Mouse (Mus musculus): ENCODE measurements around the gene Il27ra. TPM values are rescaled to one million over a fixed set of nuclear protein-coding genes. Genes with fewer than 3 reads are reported as not detected.

Il27ra gene
- polyA plus RNA-seq, 1 experiment from 2014 or later = 4.6 TPM

- ATAC-seq (ENCODE audit: extremely low read depth, insufficient number of reproducible peaks, low FRiP score, low TSS enrichment) = no peak
- peak overlapping the region; percentile 53 for H3K4me3 ChIP-seq
- WGBS = 37% methylated on average over 12 of the region's 12 CpGs
- peaks cover 4% of the 10 kb centered on the region; the same call in 1 of the 2 replicates for H3K9me3 ChIP-seq
- peaks cover 20% of the 10 kb centered on the region; the same call in 1 of the 2 replicates for H3K4me1 ChIP-seq
- peak overlapping the region; percentile 77 for H3K9ac ChIP-seq
- no peaks in the 10 kb centered on the region for H3K36me3 ChIP-seq
- peaks cover 58% of the 10 kb centered on the region for H3K27me3 ChIP-seq (replicated peaks)
- no peak overlapping the region for H3K27ac ChIP-seq (replicated peaks)
- peak overlapping the region; percentile 78 for H3K4me2 ChIP-seq
Observed at GRCm38 (mm10) chr8:84042948-84043342, 556 bp upstream of the Il27ra start.

GRCm38 (mm10) chr8:84039050-84039449 lies 3.3 kb downstream of the Il27ra start:
- H3K9ac ChIP-seq = no peak overlapping the region
- peaks cover 15% of the 10 kb centered on the region; the same call in 1 of the 2 replicates for H3K4me1 ChIP-seq
- H3K27me3 ChIP-seq (replicated peaks) = peaks cover 57% of the 10 kb centered on the region
- no peak overlapping the region for H3K27ac ChIP-seq (replicated peaks)
- H3K36me3 ChIP-seq = no peaks in the 10 kb centered on the region
- WGBS = 7% methylated on average over 5 of the region's 5 CpGs
- no peak overlapping the region for H3K4me3 ChIP-seq
- no peaks in the 10 kb centered on the region for H3K9me3 ChIP-seq
- no peak for ATAC-seq (ENCODE audit: extremely low read depth, insufficient number of reproducible peaks, low FRiP score, low TSS enrichment)
- no peak overlapping the region for H3K4me2 ChIP-seq

- Histone ChIP-seq H3K4me3 (no peak overlapping the region), H3K4me2 (no peak overlapping the region), H3K36me3 (no peaks in the 10 kb centered on the region), H3K27ac (replicated peaks) (no peak overlapping the region), H3K9ac (no peak overlapping the region), H3K27me3 (replicated peaks) (peaks cover 47% of the 10 kb centered on the region), H3K4me1 (peaks cover 15% of the 10 kb centered on the region; the same call in 1 of the 2 replicates), H3K9me3 (no peaks in the 10 kb centered on the region)
- no peak for ATAC-seq (ENCODE audit: extremely low read depth, insufficient number of reproducible peaks, low FRiP score, low TSS enrichment)
- WGBS = 58% methylated on average over 5 of the region's 5 CpGs
Observed at GRCm38 (mm10) chr8:84038015-84038414, 4.4 kb downstream of the Il27ra start.

- Histone ChIP-seq H3K4me2 (no peak overlapping the region), H3K4me1 (no peaks in the 10 kb centered on the region), H3K4me3 (no peak overlapping the region), H3K27me3 (replicated peaks) (peaks cover 33% of the 10 kb centered on the region), H3K27ac (replicated peaks) (no peak overlapping the region), H3K9me3 (no peaks in the 10 kb centered on the region), H3K36me3 (peaks cover 15% of the 10 kb centered on the region), H3K9ac (no peak overlapping the region)
- ATAC-seq (ENCODE audit: extremely low read depth, insufficient number of reproducible peaks, low FRiP score, low TSS enrichment) = no peak
- WGBS = 69% methylated on average over 4 of the region's 4 CpGs
Observed at GRCm38 (mm10) chr8:84032777-84033176, 9.6 kb downstream of the Il27ra start.

GRCm38 (mm10) chr8:84029272-84029671 lies 13.1 kb downstream of the Il27ra start:
- no peak for ATAC-seq (ENCODE audit: extremely low read depth, insufficient number of reproducible peaks, low FRiP score, low TSS enrichment)
- Histone ChIP-seq H3K4me2 (no peak overlapping the region), H3K27me3 (replicated peaks) (peaks cover 45% of the 10 kb centered on the region), H3K27ac (replicated peaks) (no peak overlapping the region), H3K36me3 (peaks cover 15% of the 10 kb centered on the region), H3K4me3 (no peak overlapping the region), H3K4me1 (peaks cover 14% of the 10 kb centered on the region), H3K9ac (no peak overlapping the region), H3K9me3 (no peaks in the 10 kb centered on the region)
- 76% methylated on average over 5 of the region's 5 CpGs for WGBS

GRCm38 (mm10) chr8:84027449-84027848 lies 14.9 kb downstream of the Il27ra start:
- H3K4me1 ChIP-seq = peaks cover 32% of the 10 kb centered on the region
- H3K36me3 ChIP-seq = peaks cover 15% of the 10 kb centered on the region
- no peak overlapping the region for H3K4me3 ChIP-seq
- peaks cover 48% of the 10 kb centered on the region for H3K27me3 ChIP-seq (replicated peaks)
- no peak for ATAC-seq (ENCODE audit: extremely low read depth, insufficient number of reproducible peaks, low FRiP score, low TSS enrichment)
- no peaks in the 10 kb centered on the region for H3K9me3 ChIP-seq
- no peak overlapping the region for H3K9ac ChIP-seq
- WGBS = 14% methylated on average over 10 of the region's 10 CpGs
- no peak overlapping the region for H3K4me2 ChIP-seq
- no peak overlapping the region for H3K27ac ChIP-seq (replicated peaks)

GRCm38 (mm10) chr8:84025863-84026262 lies 16.5 kb downstream of the Il27ra start:
- 1% methylated on average over 41 of the region's 41 CpGs for WGBS
- H3K4me1 ChIP-seq = peaks cover 48% of the 10 kb centered on the region
- H3K4me3 ChIP-seq = peak overlapping the region; percentile 56
- no peaks in the 10 kb centered on the region for H3K9me3 ChIP-seq
- H3K4me2 ChIP-seq = peak overlapping the region; percentile 81
- peaks cover 5% of the 10 kb centered on the region; the same call in 1 of the 2 replicates for H3K36me3 ChIP-seq
- peaks cover 63% of the 10 kb centered on the region for H3K27me3 ChIP-seq (replicated peaks)
- ATAC-seq (ENCODE audit: extremely low read depth, insufficient number of reproducible peaks, low FRiP score, low TSS enrichment) = peak; percentile 25; the same call in 1 of the 2 replicates
- H3K27ac ChIP-seq (replicated peaks) = no peak overlapping the region
- H3K9ac ChIP-seq = peak overlapping the region; percentile 73

- WGBS = 14% methylated on average over 10 of the region's 10 CpGs
- H3K27me3 ChIP-seq (replicated peaks) = peaks cover 75% of the 10 kb centered on the region
Observed at GRCm38 (mm10) chr8:84024171-84024570, 18.2 kb downstream of the Il27ra start.

GRCm38 (mm10) chr8:84023631-84024030 lies 18.8 kb downstream of the Il27ra start:
- Histone ChIP-seq H3K36me3 (no peaks in the 10 kb centered on the region), H3K27me3 (replicated peaks) (peaks cover 74% of the 10 kb centered on the region), H3K9me3 (no peaks in the 10 kb centered on the region), H3K4me3 (no peak overlapping the region), H3K9ac (no peak overlapping the region), H3K4me2 (peak overlapping the region; percentile 43), H3K27ac (replicated peaks) (peak overlapping the region; percentile 80), H3K4me1 (peaks cover 50% of the 10 kb centered on the region)
- ATAC-seq (ENCODE audit: extremely low read depth, insufficient number of reproducible peaks, low FRiP score, low TSS enrichment) = no peak
- 40% methylated on average over 1 of the region's 1 CpGs for WGBS

More at GRCm38 (mm10) chr8:84024171-84024570, 18.2 kb downstream of the Il27ra start:
- H3K36me3 ChIP-seq = no peaks in the 10 kb centered on the region
- H3K4me2 ChIP-seq = no peak overlapping the region
- no peak overlapping the region; the same call in 1 of the 2 replicates for H3K27ac ChIP-seq (replicated peaks)
- H3K4me1 ChIP-seq = peaks cover 50% of the 10 kb centered on the region
- no peak overlapping the region for H3K9ac ChIP-seq
- no peak overlapping the region for H3K4me3 ChIP-seq
- H3K9me3 ChIP-seq = no peaks in the 10 kb centered on the region
- no peak for ATAC-seq (ENCODE audit: extremely low read depth, insufficient number of reproducible peaks, low FRiP score, low TSS enrichment)

GRCm38 (mm10) chr8:84023085-84023484 lies 19.3 kb downstream of the Il27ra start:
- no peak overlapping the region for H3K4me3 ChIP-seq
- WGBS = 9% methylated on average over 5 of the region's 5 CpGs

GRCm38 (mm10) chr8:84021569-84021968 lies 20.8 kb downstream of the Il27ra start:
- 35% methylated on average over 11 of the region's 12 CpGs for WGBS
- H3K9ac ChIP-seq = 0 out of 2 replicates have a peak overlapping the region, but pooled peaks have one; percentile 30

More at GRCm38 (mm10) chr8:84023085-84023484, 19.3 kb downstream of the Il27ra start:
- Histone ChIP-seq H3K4me1 (peaks cover 50% of the 10 kb centered on the region), H3K9ac (no peak overlapping the region), H3K4me2 (peak overlapping the region; percentile 43), H3K27ac (replicated peaks) (peak overlapping the region; percentile 80), H3K27me3 (replicated peaks) (peaks cover 72% of the 10 kb centered on the region), H3K9me3 (no peaks in the 10 kb centered on the region), H3K36me3 (no peaks in the 10 kb centered on the region)
- peak; percentile 41; the same call in 1 of the 2 replicates for ATAC-seq (ENCODE audit: extremely low read depth, insufficient number of reproducible peaks, low FRiP score, low TSS enrichment)

GRCm38 (mm10) chr8:84021096-84021495 lies 21.3 kb downstream of the Il27ra start, which contains the start of gene Palm3:
TSS of gene Palm3 (plus strand) at chr8:84021471.
- no peaks in the 10 kb centered on the region for H3K36me3 ChIP-seq
- ATAC-seq (ENCODE audit: extremely low read depth, insufficient number of reproducible peaks, low FRiP score, low TSS enrichment) = no peak
- peaks cover 2% of the 10 kb centered on the region; the same call in 1 of the 2 replicates for H3K9me3 ChIP-seq
- peaks cover 45% of the 10 kb centered on the region for H3K4me1 ChIP-seq
- 12% methylated on average over 18 of the region's 18 CpGs for WGBS
- 0 out of 2 replicates have a peak within 1 kb of the TSS, but pooled peaks have one; percentile 30 for H3K9ac ChIP-seq
- H3K4me3 ChIP-seq = 0 out of 2 replicates have a peak within 1 kb of the TSS, but pooled peaks have one; percentile 0
- H3K4me2 ChIP-seq = peak within 1 kb of the TSS; percentile 48
- H3K27ac ChIP-seq (replicated peaks) = no peak within 1 kb of the TSS
- H3K27me3 ChIP-seq (replicated peaks) = peaks cover 57% of the 10 kb centered on the region

More at GRCm38 (mm10) chr8:84021569-84021968, 20.8 kb downstream of the Il27ra start:
- ATAC-seq (ENCODE audit: extremely low read depth, insufficient number of reproducible peaks, low FRiP score, low TSS enrichment) = no peak
- 0 out of 2 replicates have a peak overlapping the region, but pooled peaks have one; percentile 0 for H3K4me3 ChIP-seq
- peak overlapping the region; percentile 48 for H3K4me2 ChIP-seq
- no peak overlapping the region for H3K27ac ChIP-seq (replicated peaks)
- no peaks in the 10 kb centered on the region for H3K9me3 ChIP-seq
- peaks cover 50% of the 10 kb centered on the region for H3K4me1 ChIP-seq
- H3K36me3 ChIP-seq = no peaks in the 10 kb centered on the region
- H3K27me3 ChIP-seq (replicated peaks) = peaks cover 62% of the 10 kb centered on the region
